Mouse (Mus musculus): ENCODE measurements around the gene Wdr82.

Gene Wdr82

DNA sequence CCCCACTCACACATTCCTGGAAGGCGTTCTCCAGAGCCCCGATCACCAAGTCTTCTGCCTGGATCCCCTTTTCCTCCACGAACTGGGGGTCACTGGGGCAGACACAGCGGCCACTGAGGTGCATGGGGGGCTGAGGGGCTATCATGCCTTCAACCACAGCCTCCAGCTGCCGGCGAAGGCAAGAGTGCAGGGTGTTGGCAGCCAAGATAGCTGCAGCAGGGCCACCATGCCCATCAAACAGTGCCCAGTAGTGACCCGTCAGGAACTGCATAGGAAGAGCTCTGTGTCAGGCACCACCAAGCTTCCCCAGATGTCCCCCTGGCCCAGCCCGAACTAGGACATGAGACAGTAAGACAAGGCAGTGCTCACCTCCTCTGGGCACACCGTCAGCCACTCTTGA, 27.0 kb downstream of the Wdr82 start:
- DNase-seq (ENCODE audit: low read depth), result no peak

DNA sequence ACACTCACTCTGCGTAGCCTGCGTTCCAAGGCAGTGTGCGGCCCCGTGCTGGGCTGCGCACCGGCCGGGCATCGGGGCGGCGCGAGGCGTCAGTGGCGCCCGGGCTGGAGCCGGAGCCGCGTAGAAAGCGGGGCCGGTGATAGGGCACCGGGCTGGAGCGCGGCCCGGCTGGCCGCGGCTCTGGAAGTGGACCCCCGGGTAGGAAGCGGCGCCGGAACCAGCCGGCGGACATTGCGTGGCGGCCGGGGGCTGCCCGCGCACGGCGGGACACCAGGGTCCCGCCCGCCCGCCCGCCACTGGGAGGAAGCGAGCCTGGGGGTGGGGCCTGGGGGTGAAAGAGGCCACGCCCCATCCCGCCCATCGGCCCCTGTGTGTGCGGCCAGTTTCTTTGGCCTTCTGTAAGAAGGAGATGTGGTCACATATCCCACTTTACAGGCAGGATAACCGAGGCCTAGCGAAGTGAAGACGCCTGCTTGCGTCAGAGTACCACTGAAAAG, 28.3 kb downstream of the Wdr82 start:
- no peak for DNase-seq (ENCODE audit: low read depth)

DNA sequence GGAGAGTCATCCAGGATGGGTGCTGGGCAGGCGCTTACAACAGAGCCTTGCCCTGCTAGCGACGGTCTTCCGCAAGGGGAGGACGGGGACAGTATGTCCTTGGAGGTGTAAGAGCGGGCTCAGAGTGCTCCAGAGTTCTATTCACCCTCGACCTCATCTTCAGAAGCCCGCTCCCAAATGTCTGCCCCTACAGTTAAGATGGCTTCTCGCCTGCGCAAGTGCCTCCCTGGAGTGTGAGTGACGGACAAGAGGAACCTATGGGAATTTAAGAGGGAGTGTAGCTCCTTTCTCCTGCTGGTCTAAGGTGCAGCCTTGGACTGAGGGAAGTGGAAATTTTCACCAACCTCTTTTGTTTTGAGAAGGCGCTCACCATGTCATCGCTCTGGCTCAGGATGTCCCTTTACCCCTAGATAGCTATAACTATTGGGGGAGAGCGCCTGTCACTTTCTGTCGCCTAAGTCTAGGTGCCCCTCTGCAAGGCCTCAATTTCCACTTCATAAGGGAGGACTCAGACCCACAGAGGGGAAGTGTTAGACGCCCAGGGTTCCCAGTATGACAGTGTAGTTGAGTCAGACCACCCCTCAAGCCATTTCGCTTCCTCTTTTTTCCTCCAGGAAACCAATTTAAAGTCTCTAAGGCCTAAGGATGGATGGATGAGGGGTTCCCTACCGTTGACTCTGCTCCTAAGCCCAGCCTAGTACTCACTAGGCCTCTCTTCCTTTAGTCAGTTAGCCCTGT, 29.0 kb downstream of the Wdr82 start, which contains the start of gene Ppm1m:
Ppm1m (minus strand) TSS at position 212 of the 738 bp plus-strand sequence.
- no peak for DNase-seq (ENCODE audit: low read depth)

DNA sequence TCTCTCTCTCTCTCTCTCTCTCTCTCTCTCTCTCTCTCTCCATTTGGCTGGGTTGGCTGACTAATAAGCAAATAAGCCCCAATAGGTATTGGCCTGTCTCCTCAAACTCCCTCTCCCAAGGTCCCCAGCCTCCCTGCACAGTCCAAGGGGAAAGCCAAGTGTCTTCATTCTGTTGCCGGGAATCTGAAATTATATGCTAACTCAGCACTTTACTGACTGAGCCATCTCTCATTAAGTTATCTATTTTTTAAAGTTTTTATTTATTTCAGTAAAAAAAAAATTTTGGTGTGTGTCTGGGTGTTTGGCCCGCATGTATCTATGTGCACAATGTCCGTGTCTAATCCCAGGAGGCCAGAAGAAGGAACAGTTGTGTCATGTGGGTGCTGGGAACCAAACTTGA, 31.2 kb downstream of the Wdr82 start:
- DNase-seq (ENCODE audit: low read depth), result no peak

DNA sequence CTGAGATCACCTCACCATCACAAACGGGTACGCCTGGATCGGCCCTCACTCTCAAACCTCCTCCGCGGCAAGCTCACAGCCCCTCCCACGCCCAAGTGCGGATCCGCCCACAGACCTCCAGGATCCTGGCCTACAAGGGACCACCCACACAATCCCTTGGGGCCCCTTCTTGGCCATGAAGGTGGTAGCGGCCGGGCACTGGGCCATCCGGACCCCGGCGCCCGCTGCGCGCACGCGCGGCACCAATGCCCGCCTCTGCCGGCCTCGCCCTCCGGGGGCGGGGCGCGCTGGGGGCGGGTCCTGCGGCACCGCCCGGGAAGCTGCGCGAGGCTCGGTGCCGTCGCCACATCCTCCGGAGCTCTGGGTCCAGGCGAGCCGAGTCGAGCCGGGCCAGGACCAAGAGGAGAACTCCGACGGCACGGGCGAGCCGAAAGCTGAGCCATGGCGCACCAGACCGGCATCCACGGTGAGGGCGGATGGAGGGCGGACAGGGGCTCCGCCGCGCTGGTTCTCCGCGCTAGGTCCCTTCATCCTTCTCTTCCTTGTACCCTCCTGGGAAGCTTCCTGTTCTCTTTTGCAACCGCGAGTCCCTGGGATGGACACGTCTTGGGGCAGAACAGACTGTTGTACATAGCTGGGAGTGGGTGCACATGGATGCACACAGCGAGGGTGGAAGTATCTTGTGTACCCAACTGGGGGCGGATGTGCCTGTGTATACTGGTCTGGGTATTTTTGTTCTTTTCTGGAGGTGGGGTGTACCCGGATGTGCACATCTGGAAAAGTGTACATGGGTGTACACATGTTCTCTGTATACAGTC, 32.3 kb downstream of the Wdr82 start, which contains the start of gene Twf2:
Twf2 (plus strand) TSS at position 290 of the 818 bp plus-strand sequence.
- DNase-seq (ENCODE audit: low read depth), result peak; percentile 63

DNA sequence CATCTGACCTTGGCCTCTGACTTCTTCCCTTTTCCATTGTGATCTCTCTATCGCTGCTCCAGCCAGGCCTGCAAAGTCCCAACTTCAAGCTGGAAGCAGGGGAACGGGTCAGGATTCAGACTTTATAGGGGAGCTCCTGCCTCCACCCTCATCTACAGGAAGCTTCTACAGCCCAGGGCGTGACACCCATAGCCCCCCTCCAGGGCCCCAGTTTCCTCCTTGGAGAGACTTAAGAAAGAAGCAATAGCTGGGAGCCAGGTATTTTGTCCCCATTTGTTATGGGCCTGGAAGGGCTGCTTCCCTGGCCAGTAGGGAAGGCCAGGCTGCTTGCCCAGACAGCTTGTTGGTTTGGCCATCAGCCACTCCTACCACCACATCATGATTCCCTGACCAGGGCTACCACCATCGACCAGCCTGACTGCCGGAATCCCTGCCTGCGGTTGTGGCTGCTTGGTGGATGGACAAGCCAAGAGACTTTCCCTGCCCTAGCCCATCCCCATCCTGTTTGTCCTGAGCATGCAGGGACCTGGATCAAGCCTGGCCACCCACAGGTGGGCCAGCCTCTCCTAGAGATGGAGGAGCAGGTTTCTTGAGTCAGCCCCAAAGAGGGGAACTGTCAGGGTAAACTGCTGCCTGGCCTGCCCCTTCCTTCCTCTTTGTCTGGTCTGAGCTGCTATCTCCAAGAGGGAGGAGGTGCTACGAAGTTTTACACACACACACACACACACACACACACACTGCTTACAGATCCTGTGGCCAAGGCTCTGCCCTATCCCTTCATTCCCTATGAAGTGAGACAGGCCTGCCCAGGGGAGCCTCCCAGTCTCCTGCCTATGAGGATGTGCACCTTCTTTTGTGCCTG, 33.5 kb downstream of the Wdr82 start:
- DNase-seq (ENCODE audit: low read depth), result peak; percentile 68

DNA sequence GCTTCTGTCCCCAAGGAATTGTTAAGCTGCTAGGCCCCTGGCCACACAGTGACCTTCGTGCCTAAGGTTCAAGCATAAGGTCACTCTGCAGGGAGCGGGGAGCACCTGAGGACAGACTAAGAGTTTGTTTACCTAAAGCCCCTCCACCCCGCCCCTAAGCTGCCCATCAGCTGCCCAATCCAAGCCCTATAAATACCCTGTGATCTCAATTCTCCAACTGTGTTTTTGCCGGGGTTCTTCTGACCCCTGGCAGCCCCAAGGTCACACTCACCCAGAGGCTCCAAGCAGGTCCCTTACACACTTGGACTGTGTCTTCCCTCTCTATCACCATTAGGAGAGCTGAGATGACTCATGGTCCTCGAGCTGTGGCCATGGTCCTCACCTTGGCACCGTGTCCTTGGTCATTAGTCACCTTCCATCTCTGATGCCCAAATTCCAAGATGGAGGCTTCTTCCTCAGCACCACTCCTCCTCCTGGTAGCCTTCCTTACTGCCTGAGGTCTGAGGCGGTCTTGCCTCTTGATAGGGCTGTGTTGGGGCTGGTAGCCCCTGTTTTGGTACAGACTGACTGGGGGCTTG, 35.1 kb downstream of the Wdr82 start:
- DNase-seq (ENCODE audit: low read depth), result no peak

DNA sequence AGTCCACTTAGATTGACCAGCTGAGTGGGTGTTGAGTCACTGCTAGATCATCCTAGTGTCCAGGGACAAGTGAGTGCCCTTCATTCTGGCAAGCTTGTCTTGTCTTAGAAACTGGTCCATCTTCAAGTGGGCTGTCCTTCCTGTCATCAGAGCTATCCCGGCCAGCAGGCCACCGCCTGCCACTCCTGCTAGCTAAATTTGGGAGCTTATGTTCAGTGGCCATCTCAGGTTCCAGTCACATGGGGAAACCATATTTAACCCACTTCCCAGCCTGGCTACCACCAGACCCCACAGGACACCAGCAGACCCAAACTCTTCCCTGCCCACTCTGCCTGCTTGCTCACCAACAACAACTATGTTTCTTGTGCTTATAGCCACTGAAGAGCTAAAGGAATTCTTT, 35.8 kb downstream of the Wdr82 start:
- DNase-seq (ENCODE audit: low read depth), result no peak

DNA sequence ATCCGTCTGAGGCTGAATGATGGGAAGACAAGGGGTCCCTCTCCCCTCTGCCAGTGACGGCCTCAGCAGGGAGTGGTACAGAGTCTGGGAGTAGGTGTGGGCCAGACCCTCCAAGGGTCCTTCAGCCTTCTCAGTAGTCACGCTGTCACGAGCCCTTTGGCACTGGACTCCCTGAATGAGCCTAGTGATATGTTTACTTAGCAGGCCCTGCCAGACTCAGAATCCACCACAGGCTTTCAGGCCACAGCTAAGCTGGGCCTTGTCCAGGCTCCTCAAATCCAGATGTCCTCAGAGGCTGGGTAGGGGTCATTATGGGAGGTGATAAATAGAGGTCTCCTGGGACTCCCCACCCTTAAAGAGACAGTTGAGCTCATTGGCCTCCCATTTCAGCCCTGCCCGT, 37.5 kb downstream of the Wdr82 start:
- DNase-seq (ENCODE audit: low read depth), result no peak

DNA sequence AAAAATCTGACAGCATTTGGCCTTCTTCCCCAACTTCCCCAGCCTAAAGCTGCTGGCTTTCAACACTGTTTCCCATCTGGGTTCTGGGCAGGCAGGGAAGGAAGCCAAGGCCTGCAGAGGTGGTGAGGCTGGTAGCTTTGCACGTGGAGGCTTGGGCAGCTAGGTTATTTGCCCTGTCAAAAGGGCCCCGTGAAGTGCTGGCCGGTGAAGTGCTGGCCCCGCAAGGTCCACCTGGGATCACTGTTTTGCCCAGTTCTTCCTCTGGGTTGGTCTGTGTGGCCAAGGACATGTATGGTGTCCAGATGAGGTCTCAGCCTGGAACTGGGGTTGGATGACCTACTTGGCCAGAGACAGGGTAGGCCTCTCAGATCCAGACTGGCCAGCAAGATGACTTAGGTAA, 39.2 kb downstream of the Wdr82 start:
- no peak for DNase-seq (ENCODE audit: low read depth)

DNA sequence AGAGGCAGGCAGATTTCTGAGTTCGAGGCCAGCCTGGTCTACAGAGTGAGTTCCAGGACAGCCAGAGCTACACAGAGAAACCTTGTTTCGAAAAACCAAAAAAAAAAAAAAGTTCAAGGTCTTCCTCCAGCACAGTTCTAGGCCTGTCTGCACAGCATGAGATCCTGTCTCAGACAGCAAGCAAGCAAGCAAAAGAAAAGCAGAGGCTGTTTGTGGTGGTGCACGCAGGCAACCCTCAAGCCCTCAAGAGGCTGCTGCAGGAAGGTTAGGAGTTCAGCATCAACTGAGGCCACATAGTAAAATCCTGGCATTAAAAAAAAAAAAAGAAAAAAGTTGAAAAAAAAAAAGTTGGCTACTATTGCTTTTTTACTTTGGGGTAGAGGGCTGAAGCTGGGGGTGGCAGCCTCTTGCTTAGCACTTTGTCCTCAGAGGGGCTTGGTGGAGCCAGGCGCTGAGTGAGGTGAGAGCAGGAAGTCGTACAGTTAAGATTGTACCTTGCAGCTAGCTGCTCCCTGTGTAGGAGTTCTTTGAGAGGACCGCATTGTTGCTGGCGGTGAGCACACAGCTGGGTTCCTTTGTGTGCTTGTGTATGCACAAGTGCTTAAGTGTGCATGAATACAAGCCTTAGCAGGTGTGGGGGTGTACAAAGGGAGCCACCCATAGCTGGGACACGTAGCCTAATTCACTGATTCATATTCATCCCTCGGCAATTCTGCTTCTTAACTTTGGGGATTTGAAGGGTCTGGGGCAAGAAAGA, 40.3 kb downstream of the Wdr82 start:
- no peak for DNase-seq (ENCODE audit: low read depth)

DNA sequence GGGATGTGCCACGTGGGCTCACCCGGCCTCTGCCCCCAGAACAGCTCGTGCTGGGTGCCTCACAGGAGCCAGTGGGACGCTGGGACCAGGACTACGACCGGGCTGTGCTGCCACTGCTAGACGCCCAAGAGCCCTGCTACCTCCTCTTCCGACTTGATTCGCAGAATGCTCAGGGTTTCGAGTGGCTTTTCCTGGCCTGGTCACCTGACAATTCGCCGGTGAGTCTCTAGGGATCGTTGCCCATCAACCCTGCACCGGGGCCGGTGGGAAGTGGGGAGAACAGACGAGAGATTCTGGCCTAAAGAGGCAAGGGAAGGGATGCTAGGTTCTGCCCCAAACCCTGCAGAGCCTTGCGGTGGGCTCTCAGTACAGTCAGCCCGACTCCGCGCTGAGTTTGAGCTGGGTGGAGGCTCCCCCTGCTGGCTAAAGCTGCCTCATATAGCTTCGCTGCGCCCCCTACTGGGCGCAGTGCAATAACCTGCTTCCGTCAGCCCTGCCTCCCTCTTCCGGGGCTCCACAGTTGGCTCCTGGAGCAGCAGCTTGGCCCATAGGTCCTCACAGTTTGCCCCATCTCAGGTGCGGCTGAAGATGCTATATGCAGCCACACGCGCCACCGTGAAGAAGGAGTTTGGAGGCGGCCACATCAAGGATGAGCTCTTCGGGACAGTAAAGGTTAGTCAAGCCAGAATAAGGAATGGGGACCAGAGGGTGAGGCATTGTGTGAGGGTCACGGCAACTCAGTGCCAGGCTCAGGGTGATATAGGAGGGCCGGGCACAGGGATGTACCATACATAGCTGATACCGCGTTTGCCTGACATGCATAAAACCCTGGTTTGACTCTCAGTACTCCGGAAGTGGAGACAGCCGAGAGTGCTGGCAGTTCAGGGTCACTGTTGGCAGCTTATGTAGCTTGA, 41.2 kb downstream of the Wdr82 start:
- peak; percentile 67 for DNase-seq (ENCODE audit: low read depth)

DNA sequence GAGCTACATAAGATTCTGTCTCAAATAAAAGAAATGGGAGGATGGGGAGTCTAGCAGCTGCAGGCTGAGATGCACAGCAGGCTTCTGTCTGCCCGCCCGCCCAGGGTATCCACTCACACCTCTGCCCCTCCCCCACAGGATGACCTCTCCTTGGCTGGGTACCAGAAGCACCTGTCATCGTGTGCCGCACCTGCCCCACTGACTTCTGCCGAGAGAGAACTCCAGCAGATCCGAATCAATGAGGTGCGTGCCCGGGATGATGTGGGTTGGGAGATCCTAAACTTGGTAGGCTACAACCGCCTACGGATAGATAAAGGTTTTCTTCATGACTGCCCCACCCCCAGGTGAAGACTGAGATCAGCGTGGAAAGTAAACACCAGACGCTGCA, 41.9 kb downstream of the Wdr82 start:
- no peak for DNase-seq (ENCODE audit: low read depth)

DNA sequence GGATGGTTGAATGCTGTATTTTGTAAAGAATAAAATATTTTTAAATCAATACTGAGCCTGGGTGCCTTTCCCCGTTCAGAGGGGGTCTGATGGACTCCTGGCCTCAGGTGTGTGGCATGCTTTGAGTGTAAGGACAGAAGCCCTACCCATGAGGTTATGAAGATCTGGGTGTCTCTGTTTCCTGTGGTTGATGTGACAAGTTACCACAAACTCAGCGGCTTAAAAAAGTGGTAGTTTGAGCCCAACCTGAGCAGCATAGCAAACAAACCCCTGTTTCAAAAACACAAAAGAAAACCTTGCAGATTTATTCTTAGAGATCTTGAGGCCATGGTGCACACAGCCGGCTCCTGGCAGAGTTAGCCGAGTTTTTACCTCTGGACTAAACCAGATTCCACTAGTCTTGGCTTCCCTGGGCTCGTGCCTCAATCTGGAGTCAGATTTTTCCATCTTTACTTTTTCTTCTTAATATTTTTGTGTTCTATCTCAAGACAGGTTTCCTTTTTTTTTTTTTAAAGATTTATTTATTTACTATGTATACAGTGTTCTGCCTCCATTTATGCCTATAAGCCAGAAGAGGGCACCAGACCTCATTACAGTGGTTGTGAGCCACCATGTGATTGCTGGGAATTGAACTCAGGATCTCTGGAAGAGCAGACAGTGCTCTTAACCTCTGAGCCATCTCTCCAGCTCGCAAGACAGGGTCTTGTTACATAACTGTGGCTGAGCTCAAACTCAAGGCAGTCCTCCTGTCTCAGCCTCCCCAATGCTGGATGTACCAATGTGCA, 44.8 kb downstream of the Wdr82 start:
- DNase-seq (ENCODE audit: low read depth), result no peak

DNA sequence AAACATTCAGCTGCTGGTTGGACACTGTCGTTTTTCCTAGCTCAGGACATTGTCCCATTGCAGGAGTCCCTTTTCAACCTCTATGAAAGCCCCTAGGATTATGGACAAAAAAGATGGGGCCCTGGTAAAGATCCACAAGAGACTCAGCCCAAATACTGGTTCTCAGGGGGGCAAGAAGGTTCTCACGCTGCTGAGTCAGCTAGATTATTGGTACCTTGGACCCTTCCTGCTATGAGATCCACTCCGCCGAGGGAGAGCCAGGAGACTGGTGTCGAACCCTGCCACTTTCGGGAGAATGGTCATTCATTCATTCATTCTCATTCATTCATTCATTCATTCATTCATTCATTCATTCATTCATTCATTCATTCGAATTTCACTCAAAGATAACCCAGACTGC, 46.2 kb downstream of the Wdr82 start:
- DNase-seq (ENCODE audit: low read depth), result no peak

DNA sequence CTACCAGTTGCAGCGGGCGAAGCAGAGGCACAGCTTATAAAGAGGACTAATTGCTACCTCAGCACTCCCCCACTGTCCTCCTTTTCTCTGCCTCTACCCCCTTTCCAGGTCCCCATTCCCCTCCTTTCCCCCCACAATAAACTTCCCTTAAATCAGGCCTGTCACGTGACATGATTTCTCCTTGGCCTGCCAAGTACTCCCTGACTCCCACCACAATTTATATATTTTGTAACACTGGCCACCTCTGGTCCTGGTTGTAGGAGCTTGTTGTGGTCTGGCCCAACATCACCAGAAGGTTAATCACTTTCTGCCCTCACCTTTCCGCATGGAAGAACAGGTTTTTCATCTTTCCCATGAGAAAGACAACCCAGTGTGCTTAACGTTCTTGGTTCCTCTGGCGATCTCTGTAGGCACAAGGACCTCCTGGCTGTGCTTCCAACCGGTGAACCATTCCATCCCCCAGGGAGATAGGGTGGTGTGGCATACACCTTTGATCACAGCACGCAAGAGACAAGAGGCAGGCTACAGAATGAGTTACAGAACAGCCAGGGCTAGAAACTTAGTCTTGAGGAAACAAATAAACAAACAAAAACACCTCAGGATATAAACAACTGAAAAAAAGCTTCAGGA, 50.3 kb downstream of the Wdr82 start:
- DNase-seq (ENCODE audit: low read depth), result no peak

DNA sequence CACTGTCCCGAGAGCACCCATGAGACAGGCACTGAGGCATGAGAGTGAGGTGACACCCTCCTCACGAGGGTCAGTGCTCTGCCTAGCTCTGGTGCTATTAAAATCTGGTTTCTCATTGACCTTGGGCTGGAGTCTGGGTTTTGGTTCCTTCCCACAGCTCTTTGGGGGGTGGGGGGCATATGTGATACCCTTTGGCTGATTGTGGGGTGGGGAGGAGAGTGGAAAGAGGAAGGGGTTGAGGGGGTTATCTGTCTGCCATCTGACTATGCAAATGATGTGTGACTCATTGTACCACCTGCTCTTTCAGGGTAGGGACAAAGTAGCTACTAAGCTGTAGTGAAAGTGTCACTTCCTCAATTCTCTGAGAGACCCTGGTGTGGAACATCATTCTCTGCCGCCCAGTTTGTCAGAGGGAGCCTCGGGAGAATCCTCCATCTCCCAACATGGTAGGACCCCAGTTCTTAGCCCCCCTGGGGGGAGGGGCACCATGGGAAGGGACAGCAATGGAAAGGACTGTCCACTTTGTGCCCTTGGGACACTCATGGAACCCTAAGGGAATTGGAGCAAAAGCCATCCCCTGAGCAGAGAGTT, 51.6 kb downstream of the Wdr82 start, which contains the start of gene Tlr9:
Tlr9 (plus strand) TSS at position 338 of the 591 bp plus-strand sequence.
- DNase-seq (ENCODE audit: low read depth), result no peak

DNA sequence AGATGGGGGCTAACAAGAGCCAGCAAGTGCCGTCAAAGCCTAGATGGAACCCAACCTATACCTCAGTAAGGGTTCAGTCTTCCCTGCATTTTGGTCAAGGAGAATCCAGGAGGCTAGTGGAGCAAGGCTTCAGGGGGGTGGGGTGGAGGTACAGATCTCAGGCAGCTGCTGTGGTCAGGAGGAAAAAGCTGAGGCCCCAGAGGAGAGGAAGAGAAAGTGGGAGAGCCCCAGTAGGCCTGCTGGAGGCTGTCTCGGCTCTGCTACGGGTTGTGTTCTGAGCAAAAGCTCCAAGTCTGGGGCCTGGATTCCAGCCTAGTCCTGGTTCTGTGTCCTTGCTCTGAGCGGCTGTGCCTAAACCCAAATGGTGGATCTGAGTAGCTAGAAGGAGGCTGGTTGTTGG, 52.3 kb downstream of the Wdr82 start:
- no peak for DNase-seq (ENCODE audit: low read depth)
